ENCODE assay signal across 8 mouse cellular contexts in the genomic region with DNA sequence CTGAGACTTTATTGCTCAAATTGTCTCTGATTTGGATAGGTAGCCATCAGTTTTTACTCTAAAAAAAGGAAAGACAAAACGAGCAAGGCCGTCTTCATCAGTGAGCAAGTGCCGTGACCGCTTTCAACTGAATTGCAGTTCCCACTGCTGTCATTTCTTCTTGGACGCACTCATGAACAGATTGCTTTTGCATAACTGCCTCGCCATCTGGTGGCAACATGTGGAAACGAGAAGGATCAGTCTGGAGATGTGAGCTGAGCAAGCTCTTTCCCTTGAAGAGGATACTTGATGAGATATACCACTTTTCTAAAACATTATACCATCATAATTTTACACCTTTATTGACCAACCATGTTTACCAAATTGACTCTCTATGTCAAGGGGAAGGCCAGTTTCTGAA.
DNase-seq lines count a peak whose midpoint lies in the region; ATAC-seq and TF ChIP-seq lines count a peak whose summit lies in the region.

No protein-coding gene starts in this region.

- intact Hi-C loops in heart, postnatal 25 days (cut with DNase I) = loop anchor here (1.0 kb wide), 1 partner anchor 320 kb away; no protein-coding TSS in a partner anchor

- peak; percentile 93 for ATAC-seq in common myeloid progenitor, adult 5-6 weeks (replicated peaks; ENCODE audit: low read depth, poor library complexity, severe bottlenecking)
- ATAC-seq in limb, embryonic 12.5 days (ENCODE audit: insufficient number of reproducible peaks, insufficient read depth, low FRiP score, low TSS enrichment, low read depth) = peak; percentile 52; the same call in 1 of the 2 replicates
- ATAC-seq in midbrain, postnatal 0 days (ENCODE audit: low FRiP score) = peak; percentile 88

- no peak overlapping the region for H3K4me3 ChIP-seq in limb, embryonic 12.5 days (replicated peaks)
- H3K4me3 ChIP-seq in midbrain, postnatal 0 days (ENCODE audit: low read depth, low read length) = no peak overlapping the region

- TF ChIP-seq CTCF in midbrain, postnatal 0 days (IDR thresholded peaks at IDR 0.05) = peak; percentile 99

- no peak overlapping the region for H3K9ac ChIP-seq in limb, embryonic 12.5 days (replicated peaks)
- H3K9ac ChIP-seq in midbrain, postnatal 0 days (replicated peaks; ENCODE audit: low read length, poor library complexity, severe bottlenecking) = no peak overlapping the region

- no peaks in the 10 kb centered on the region for H3K36me3 ChIP-seq in limb, embryonic 12.5 days
- no peaks in the 10 kb centered on the region for H3K36me3 ChIP-seq in midbrain, postnatal 0 days (ENCODE audit: insufficient read depth, low read length)

- no peak overlapping the region for H3K4me2 ChIP-seq in limb, embryonic 12.5 days
- peak overlapping the region; percentile 22; the same call in 1 of the 2 replicates for H3K4me2 ChIP-seq in midbrain, postnatal 0 days (ENCODE audit: low read depth, low read length, poor library complexity, severe bottlenecking)

- H3K27ac ChIP-seq in limb, embryonic 12.5 days = no peak overlapping the region
- H3K27ac ChIP-seq in midbrain, postnatal 0 days (ENCODE audit: low read depth, low read length) = no peak overlapping the region

- H3K27me3 ChIP-seq in limb, embryonic 12.5 days = no peaks in the 10 kb centered on the region
- H3K27me3 ChIP-seq in midbrain, postnatal 0 days (ENCODE audit: insufficient read depth, low read length) = no peaks in the 10 kb centered on the region

- peaks cover 3% of the 10 kb centered on the region; the same call in 1 of the 2 replicates for H3K4me1 ChIP-seq in limb, embryonic 12.5 days (replicated peaks)
- no peaks in the 10 kb centered on the region for H3K4me1 ChIP-seq in midbrain, postnatal 0 days (ENCODE audit: insufficient read depth, low read length)

- H3K9me3 ChIP-seq in limb, embryonic 12.5 days = no peaks in the 10 kb centered on the region
- H3K9me3 ChIP-seq in midbrain, postnatal 0 days (ENCODE audit: low read length) = no peaks in the 10 kb centered on the region

- peak; percentile 61 to 79 for DNase-seq in heart, adult 18-20 months
- no peak for DNase-seq in heart, postnatal 25 days (ENCODE audit: low spot score)
- peak; percentile 59 for DNase-seq in gastrocnemius, postnatal 10 days
- DNase-seq in kidney, adult 9 months = peak; percentile 78
- DNase-seq in midbrain, postnatal 0 days (ENCODE audit: low spot score) = peak; percentile 91
- peak; percentile 12 to 71 for DNase-seq in spleen, postnatal 10 days (ENCODE audit: low spot score in 2 of 2)

- whole genome bisulfite sequencing in limb, embryonic 12.5 days = 14% methylated on average over 7 of the region's 7 CpGs
- 1% methylated on average over 7 of the region's 7 CpGs for WGBS in midbrain, postnatal 0 days
